Mouse (Mus musculus): ENCODE results near the gene Pdha2.

Pdha2 gene

GRCm38 (mm10) chr3:141212255-141212654 is at the start of gene Pdha2:
TSS of gene Pdha2 (minus strand) at chr3:141212355.
- WGBS: 89% methylated on average over 5 of the region's 5 CpGs

- 92% methylated on average over 1 of the region's 1 CpGs for WGBS
These were observed 48.4 kb upstream of the Pdha2 start for GRCm38 (mm10) chr3:141260518-141260917.

- WGBS: 61% methylated on average over 1 of the region's 1 CpGs
These were observed 39.3 kb upstream of the Pdha2 start for GRCm38 (mm10) chr3:141251440-141251839.

GRCm38 (mm10) chr3:141244725-141245298 is 32.7 kb upstream of the Pdha2 start:
- 59% methylated on average over 5 of the region's 5 CpGs for WGBS

GRCm38 (mm10) chr3:141238071-141238470 is 25.9 kb upstream of the Pdha2 start:
- 74% methylated on average over 2 of the region's 2 CpGs for whole genome bisulfite sequencing

GRCm38 (mm10) chr3:141229148-141229547 is 17.0 kb upstream of the Pdha2 start:
- 68% methylated on average over 2 of the region's 2 CpGs for WGBS

- WGBS: 49% methylated on average over 1 of the region's 1 CpGs
These were observed 10.2 kb upstream of the Pdha2 start for GRCm38 (mm10) chr3:141222339-141222738.

- WGBS: 78% methylated on average over 2 of the region's 2 CpGs
These were observed 6.4 kb upstream of the Pdha2 start for GRCm38 (mm10) chr3:141218561-141218960.

- WGBS: 72% methylated on average over 6 of the region's 6 CpGs
These were observed 4.1 kb upstream of the Pdha2 start for GRCm38 (mm10) chr3:141216237-141216636.

GRCm38 (mm10) chr3:141214789-141215188 is 2.6 kb upstream of the Pdha2 start:
- WGBS: 33% methylated on average over 2 of the region's 2 CpGs

- 95% methylated on average over 17 of the region's 17 CpGs for WGBS
These were observed 511 bp downstream of the Pdha2 start for GRCm38 (mm10) chr3:141211644-141212043.

- 80% methylated on average over 2 of the region's 2 CpGs for WGBS
These were observed 10.4 kb downstream of the Pdha2 start for GRCm38 (mm10) chr3:141201766-141202165.

GRCm38 (mm10) chr3:141197308-141197861 is 14.8 kb downstream of the Pdha2 start:
- 62% methylated on average over 4 of the region's 4 CpGs for WGBS

- WGBS: 63% methylated on average over 3 of the region's 3 CpGs
These were observed 20.5 kb downstream of the Pdha2 start for GRCm38 (mm10) chr3:141191653-141192052.

- 90% methylated on average over 4 of the region's 4 CpGs for WGBS
These were observed 21.7 kb downstream of the Pdha2 start for GRCm38 (mm10) chr3:141190429-141190828.

Measured in cerebral cortex, adult 2 months (tissue).